Mouse (Mus musculus): ENCODE results near the gene Pdk1. TPM values are rescaled to one million over a fixed set of nuclear protein-coding genes. Genes with fewer than 3 reads are reported as not detected.

Gene Pdk1
- polyA plus RNA-seq, 1 experiment from 2014 or later, result 45.0 TPM

GRCm38 (mm10) chr2:71938716-71939393 lies 65.8 kb downstream of the Pdk1 start:
- H3K27me3 ChIP-seq (ENCODE audit: control insufficient read depth, insufficient read depth, low read depth, low read length), result no peaks in the 10 kb centered on the region
- H3K27ac ChIP-seq (ENCODE audit: low read length), result no peak overlapping the region
- no peaks in the 10 kb centered on the region for H3K9me3 ChIP-seq (replicated peaks; ENCODE audit: control insufficient read depth, low read length)
- H3K9ac ChIP-seq (ENCODE audit: low read depth, low read length), result no peak overlapping the region
- H3K4me2 ChIP-seq (ENCODE audit: low read depth, low read length), result no peak overlapping the region
- WGBS (ENCODE audit: insufficient replicate concordance), result 50% methylated on average over 6 of the region's 6 CpGs
- no peak overlapping the region for H3K4me3 ChIP-seq (ENCODE audit: low read depth, low read length)
- no peaks in the 10 kb centered on the region for H3K36me3 ChIP-seq (ENCODE audit: control insufficient read depth, insufficient read depth)
- H3K4me1 ChIP-seq (ENCODE audit: control insufficient read depth, low read depth, low read length), result no peaks in the 10 kb centered on the region
- no peak for ATAC-seq (ENCODE audit: low read depth)

GRCm38 (mm10) chr2:71941005-71941720 lies 68.1 kb downstream of the Pdk1 start:
- no peaks in the 10 kb centered on the region for H3K4me1 ChIP-seq (ENCODE audit: control insufficient read depth, low read depth, low read length)
- no peak overlapping the region for H3K4me3 ChIP-seq (ENCODE audit: low read depth, low read length)
- H3K36me3 ChIP-seq (ENCODE audit: control insufficient read depth, insufficient read depth), result no peaks in the 10 kb centered on the region
- H3K9ac ChIP-seq (ENCODE audit: low read depth, low read length), result no peak overlapping the region
- no peaks in the 10 kb centered on the region for H3K27me3 ChIP-seq (ENCODE audit: control insufficient read depth, insufficient read depth, low read depth, low read length)
- no peak overlapping the region for H3K27ac ChIP-seq (ENCODE audit: low read length)
- WGBS (ENCODE audit: insufficient replicate concordance), result 60% methylated on average over 3 of the region's 3 CpGs
- no peaks in the 10 kb centered on the region for H3K9me3 ChIP-seq (replicated peaks; ENCODE audit: control insufficient read depth, low read length)
- no peak for ATAC-seq (ENCODE audit: low read depth)
- H3K4me2 ChIP-seq (ENCODE audit: low read depth, low read length), result no peak overlapping the region

- no peaks in the 10 kb centered on the region for H3K27me3 ChIP-seq (ENCODE audit: control insufficient read depth, insufficient read depth, low read depth, low read length)
- WGBS (ENCODE audit: insufficient replicate concordance), result 67% methylated on average over 5 of the region's 5 CpGs
Measured at GRCm38 (mm10) chr2:71941721-71942087, 68.7 kb downstream of the Pdk1 start.

GRCm38 (mm10) chr2:71951212-71951611 lies 78.2 kb downstream of the Pdk1 start:
- H3K4me3 ChIP-seq (ENCODE audit: low read depth, low read length), result no peak overlapping the region
- no peaks in the 10 kb centered on the region for H3K27me3 ChIP-seq (ENCODE audit: control insufficient read depth, insufficient read depth, low read depth, low read length)
- H3K4me2 ChIP-seq (ENCODE audit: low read depth, low read length), result no peak overlapping the region
- no peaks in the 10 kb centered on the region for H3K4me1 ChIP-seq (ENCODE audit: control insufficient read depth, low read depth, low read length)
- WGBS (ENCODE audit: insufficient replicate concordance), result 64% methylated on average over 4 of the region's 4 CpGs
- H3K36me3 ChIP-seq (ENCODE audit: control insufficient read depth, insufficient read depth), result no peaks in the 10 kb centered on the region
- H3K9me3 ChIP-seq (replicated peaks; ENCODE audit: control insufficient read depth, low read length), result no peaks in the 10 kb centered on the region
- ATAC-seq (ENCODE audit: low read depth), result no peak
- H3K27ac ChIP-seq (ENCODE audit: low read length), result no peak overlapping the region
- no peak overlapping the region for H3K9ac ChIP-seq (ENCODE audit: low read depth, low read length)

More at GRCm38 (mm10) chr2:71941721-71942087, 68.7 kb downstream of the Pdk1 start:
- Histone ChIP-seq H3K36me3 (ENCODE audit: control insufficient read depth, insufficient read depth) (no peaks in the 10 kb centered on the region), H3K9me3 (replicated peaks; ENCODE audit: control insufficient read depth, low read length) (no peaks in the 10 kb centered on the region), H3K4me1 (ENCODE audit: control insufficient read depth, low read depth, low read length) (no peaks in the 10 kb centered on the region), H3K4me2 (ENCODE audit: low read depth, low read length) (no peak overlapping the region), H3K4me3 (ENCODE audit: low read depth, low read length) (no peak overlapping the region), H3K9ac (ENCODE audit: low read depth, low read length) (no peak overlapping the region), H3K27ac (ENCODE audit: low read length) (no peak overlapping the region)
- ATAC-seq (ENCODE audit: low read depth), result no peak

Other genes starting within 250 kb of the Pdk1 start
- 4.0 and 5.3 TPM in 2 replicates for gene Itga6, start 127.6 kb upstream of the Pdk1 start, polyA plus RNA-seq (2015; fragmentation: Nextera tagmentation; extraction: Ambion mirVana)
- gene Rapgef4, start 108.0 kb downstream of the Pdk1 start, polyA plus RNA-seq (2015; fragmentation: Nextera tagmentation; extraction: Ambion mirVana), result 7.0 and 7.8 TPM in 2 replicates

All from liver, embryonic 16.5 days (tissue).